Mouse (Mus musculus) spleen, postnatal 4 days (tissue): Measurements from ENCODE around the gene Top2a.

Experiments
- DNase-seq, 2 experiments: peaks; one replicate each; pipeline ENCODE4 v3.0.0; 2022; ENCODE audit warnings: low spot score in 2 of 2

Gene Top2a

DNA sequence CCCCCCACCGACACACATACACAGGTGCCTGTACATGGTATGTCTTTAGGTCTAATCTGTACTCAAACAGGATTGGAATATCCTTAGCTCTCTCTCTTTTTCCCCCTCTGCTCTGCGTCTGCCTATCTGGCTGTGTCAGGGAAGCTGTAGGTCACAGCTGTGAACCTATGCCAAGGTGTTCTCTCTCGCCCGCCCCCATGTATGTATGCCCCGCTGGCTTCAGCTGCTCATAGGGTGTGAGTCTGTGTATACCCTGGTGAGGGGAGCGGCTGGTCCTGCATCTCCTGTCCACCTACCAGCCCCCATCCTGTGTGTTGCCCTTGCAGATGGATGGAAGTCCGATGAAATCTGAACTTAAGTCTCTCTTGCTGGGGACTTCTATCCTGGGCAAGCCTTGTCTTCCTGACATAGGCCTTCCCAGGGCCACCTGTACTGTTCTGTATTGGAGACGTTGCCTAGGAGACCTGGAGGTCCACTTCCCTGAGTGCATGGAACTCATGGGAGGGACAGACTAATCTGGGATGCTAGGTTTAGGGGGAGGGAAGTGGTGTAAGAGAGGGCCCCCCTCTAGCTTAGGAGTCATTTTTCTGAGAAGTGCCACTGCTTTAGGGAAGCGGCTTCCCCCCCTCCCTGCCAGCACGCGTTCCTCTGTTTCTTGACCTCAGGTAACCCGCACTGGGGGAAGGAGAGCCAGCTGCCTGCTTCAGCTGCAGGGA lies 74.6 kb downstream of the Top2a start:
- DNase-seq = no peak

DNA sequence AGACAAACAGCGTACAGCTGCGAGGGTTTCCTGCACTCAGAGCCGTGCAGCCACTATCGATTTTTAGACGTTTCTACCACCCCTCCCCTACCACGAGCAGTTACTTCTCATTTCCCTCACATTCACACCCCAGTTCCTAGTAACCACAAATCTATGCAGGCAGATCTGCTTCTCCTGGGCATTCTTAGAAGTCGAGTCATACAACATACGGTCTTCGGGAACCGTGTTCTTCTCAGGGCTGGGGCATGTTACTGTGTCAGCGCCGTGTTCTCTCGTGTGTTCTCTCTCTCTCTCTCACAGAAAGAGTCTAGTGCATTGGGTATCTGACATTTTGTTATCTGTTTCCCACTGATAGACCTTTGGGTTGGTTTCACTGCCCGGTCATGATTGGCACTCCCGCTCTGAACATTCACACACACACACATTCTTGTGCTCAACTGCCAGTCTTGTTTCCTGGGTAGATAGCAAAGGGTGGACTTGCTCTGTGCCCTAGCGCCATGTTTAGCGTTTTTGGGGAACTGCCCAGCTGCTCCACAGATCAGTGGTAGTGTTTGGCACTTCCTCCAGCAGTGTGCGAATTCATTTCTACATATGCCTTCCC lies 75.9 kb downstream of the Top2a start:
- no peak for DNase-seq

DNA sequence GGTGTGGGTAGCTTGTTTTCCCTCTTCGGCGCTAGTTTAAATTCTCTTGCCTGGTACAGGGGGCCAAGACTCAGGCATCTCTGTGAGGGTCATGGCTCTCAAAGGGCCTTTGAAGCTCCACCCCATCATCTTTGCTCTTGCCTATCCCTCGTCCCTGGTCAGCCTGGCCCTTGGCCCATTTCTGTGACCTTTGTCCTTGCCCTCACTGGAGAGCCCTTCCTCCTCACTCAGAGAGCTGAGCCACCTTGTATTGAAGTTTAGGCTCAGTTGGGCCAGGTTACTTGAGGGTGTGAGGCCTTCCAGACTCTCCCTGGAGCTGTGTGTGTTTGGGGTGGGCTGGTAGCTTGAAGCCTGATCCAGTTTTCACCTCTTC lies 78.4 kb downstream of the Top2a start:
- no peak for DNase-seq

DNA sequence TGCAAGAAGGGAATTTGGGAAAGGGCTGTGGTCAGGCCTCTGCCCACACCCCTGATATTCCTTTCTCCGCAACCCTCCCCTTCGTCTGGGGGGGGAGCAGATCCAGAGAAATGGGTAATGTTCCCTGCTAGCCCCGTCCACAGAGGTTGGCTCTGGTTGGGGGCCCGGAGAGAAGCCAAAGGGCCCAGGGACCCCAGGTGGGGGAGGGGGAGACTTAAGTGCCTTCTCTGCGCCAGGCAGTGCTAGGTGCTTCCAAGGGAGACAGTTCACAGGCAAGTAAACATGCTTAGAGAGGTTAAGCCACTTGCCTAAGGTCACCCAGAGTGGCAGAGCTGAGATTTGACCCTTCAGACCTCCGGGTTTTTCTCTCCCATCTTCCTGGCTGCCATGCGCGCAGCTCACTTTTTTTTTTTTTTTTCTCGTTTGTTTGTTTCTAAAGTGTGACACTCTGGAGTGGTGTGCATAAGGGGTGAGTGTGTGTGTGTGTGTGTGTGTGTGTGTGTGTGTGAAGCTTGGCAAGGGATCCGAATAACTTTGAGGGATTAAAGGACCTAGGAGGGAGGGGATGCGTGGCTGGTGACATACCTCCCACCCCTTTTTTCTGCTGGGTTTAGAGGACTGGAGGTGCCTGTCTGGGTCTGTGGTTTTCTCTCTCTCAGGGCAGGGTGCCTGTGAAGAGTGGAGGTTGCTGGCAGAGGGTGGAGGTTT lies 78.9 kb downstream of the Top2a start:
- no peak for DNase-seq

DNA sequence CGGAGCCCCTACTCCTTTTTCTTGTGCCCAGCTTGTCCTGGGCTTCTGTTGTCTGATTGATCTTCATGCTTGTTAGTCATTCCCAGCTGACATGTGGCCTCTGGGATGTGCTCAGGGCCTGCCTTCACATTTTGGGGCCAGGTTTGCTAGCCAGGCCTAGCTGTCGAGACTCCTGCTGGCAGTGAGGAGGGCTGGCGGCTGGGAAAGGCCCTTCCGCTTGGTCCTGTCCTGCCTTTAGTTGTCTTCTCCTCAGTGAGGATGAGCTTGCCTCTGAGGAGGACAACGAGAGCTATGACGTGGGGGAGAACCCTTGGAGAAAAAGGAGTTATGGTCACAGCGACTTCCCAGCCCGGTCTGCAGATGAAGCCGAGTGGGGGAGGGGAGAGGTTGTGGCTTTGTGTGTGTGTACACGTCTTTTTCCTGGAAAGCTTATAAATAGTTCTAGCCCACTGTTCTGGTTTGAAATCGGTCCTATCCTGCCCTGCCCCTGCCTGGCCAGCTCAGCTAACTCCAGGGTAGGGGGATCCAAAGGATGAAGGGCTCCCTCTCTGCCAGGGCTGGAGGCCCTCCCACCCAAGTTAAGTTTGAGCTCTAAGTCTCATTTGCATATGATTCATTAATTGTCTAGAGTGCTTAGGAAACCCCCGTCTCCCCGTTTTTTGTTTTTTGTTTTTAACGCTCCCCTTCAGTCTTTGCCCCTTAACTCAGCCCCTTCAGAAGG lies 80.1 kb downstream of the Top2a start:
- DNase-seq = no peak
